Mouse (Mus musculus) embryonic fibroblast, embryonic 13.5 days (primary cell): ENCODE measurements around the gene C9. TPM values are rescaled to one million over a fixed set of nuclear protein-coding genes. Genes with fewer than 3 reads are reported as not detected.

Source experiments
- H3K27ac ChIP-seq: 2 replicates; pipeline ENCODE4 v1.5.1; 2012; ENCODE audit warnings: low read length, control low read depth, inconsistent platforms; ENCODE audit not compliant: insufficient read depth
- H3K4me1 ChIP-seq: 2 replicates; pipeline ENCODE4 v1.6.1; 2011; ENCODE audit warnings: low read length; ENCODE audit not compliant: control insufficient read depth, insufficient read depth
- H3K4me3 ChIP-seq: 2 replicates; pipeline ENCODE4 v1.5.1; 2011; ENCODE audit warnings: mild to moderate bottlenecking, control low read depth, low read length; ENCODE audit not compliant: insufficient read depth
- CTCF ChIP-seq: IDR thresholded peaks from 2 replicates; pipeline ENCODE4 v1.5.1; 2011; ENCODE audit warnings: mild to moderate bottlenecking, control low read depth, low read length, moderate library complexity, borderline replicate concordance; ENCODE audit not compliant: insufficient read depth
- POLR2A ChIP-seq: IDR thresholded peaks from 2 replicates; pipeline ENCODE4 v1.6.1; 2011; ENCODE audit warnings: low read depth, mild to moderate bottlenecking, control low read depth, low read length, moderate library complexity
- polyA plus RNA-seq: library from polyadenylated mRNA; stranded (reverse); fragments of >200 nt; gene quantifications from 2 replicates; pipeline ENCODE4 v1.2.4, GENCODE M21; 2011; ENCODE audit warnings: low read depth; ENCODE audit not compliant: missing spikeins, insufficient read length

C9 gene
- polyA plus RNA-seq, 1 experiment: not detected

DNA sequence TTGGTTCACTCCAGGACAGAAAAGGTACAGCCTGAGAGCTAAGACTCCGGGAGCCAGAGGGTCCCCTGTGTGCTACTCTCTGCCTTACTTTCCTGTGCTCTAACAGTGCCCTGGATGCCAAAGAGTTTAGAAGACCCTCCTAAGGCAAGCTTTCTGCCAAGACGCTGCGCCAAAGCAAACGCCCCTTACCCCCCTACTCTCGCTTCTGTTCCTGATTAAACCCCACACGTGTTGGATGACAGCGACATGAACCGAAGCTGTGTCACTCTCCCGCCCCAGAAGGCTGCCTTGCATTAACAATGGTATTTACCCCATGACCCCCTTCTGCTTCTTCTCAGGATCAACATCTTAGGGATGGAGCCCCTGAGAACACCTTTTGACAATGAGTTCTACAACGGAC lies 21.9 kb downstream of the C9 start:
- Histone ChIP-seq H3K4me3 (no peak overlapping the region), H3K4me1 (no peaks in the 10 kb centered on the region), H3K27ac (no peak overlapping the region)
- TF ChIP-seq CTCF: no peak
- no peak for TF ChIP-seq POLR2A

DNA sequence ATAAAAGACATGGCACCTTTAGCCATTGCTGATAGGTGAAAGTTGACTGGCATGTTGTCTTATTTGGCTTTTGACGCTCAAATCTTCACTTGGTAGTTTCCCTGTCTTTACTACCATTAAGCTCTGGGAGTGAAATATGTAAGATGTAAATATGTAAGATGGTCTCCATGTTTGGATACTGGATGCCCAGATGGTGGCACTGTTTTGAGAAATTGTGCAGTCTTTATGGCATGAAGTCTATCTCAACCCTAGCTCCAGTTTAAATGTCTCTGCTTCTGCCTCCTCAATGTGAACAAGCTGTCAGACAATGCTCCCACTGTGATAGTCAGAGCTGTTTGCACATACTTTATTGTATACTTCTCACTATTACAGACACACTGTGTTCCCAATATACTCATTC lies 23.7 kb downstream of the C9 start:
- no peak for TF ChIP-seq CTCF
- TF ChIP-seq POLR2A: no peak

DNA sequence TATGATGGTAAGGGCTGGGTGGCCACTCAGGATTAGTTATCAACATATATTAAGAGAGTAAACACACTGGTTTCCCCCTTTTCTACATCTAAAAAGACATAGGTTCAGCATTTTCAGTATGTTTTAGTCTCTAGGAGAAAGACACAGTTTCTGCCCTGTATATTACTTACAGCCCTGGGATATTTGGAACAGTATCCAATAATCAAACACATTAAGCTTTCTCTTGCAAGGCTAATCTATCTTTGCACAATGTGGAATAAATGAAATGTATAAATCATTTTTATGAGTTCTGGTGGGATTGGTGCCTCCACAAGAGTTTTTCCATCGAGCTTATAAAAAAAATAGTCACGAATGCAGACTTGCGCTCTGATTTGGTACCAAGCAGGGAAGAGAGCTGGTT lies 24.3 kb downstream of the C9 start:
- Histone ChIP-seq H3K4me1 (no peaks in the 10 kb centered on the region), H3K27ac (no peak overlapping the region), H3K4me3 (no peak overlapping the region)
- TF ChIP-seq POLR2A: no peak
- TF ChIP-seq CTCF: no peak

More for the DNA sequence above, 23.7 kb downstream of the C9 start:
- H3K4me1 ChIP-seq: no peaks in the 10 kb centered on the region
- no peak overlapping the region for H3K4me3 ChIP-seq
- no peak overlapping the region for H3K27ac ChIP-seq

DNA sequence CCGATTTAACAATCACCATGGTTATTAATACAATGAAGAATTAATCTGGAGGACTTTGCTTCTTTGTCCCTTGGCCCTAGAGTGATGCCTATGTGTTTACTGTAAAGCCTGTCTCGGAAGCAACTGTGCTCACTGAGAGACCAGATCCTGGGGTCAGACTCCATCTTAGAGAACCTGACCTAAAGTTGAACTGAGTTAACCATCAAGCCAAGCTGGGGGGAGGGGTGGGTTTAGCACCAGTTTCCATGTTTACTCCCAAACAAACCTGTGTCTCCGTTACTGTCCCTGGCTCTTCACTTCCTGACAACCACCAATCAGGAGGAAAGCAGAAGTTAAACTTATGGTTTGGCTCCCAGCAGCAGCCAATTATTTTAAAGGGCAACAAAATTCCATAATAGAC lies 38.4 kb downstream of the C9 start:
- Histone ChIP-seq H3K4me1 (no peaks in the 10 kb centered on the region), H3K27ac (no peak overlapping the region), H3K4me3 (no peak overlapping the region)
- no peak for TF ChIP-seq POLR2A
- no peak for TF ChIP-seq CTCF

DNA sequence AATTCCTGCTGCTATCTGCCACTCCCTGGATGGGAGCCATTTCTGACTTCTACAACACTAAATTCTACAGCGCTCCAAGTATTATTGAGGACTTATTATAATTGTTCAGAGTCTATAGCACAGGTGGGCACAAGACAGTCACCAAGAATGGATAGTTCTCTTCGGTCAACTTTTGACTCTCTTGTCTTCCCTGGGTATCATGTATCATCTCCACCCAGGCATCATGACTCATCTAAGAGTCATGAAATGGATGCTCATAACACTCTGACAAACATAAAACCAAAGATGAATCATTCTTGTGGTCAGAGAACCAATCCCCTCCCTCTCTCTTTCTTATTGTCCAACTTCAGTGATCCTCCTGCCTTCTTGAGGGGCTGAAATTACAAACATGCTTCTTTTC lies 47.3 kb downstream of the C9 start:
- TF ChIP-seq POLR2A: no peak
- no peak for TF ChIP-seq CTCF
- no peaks in the 10 kb centered on the region; the same call in 1 of the 2 replicates for H3K4me1 ChIP-seq
- H3K27ac ChIP-seq: peak overlapping the region; percentile 47; the same call in 1 of the 2 replicates
- H3K4me3 ChIP-seq: no peak overlapping the region

DNA sequence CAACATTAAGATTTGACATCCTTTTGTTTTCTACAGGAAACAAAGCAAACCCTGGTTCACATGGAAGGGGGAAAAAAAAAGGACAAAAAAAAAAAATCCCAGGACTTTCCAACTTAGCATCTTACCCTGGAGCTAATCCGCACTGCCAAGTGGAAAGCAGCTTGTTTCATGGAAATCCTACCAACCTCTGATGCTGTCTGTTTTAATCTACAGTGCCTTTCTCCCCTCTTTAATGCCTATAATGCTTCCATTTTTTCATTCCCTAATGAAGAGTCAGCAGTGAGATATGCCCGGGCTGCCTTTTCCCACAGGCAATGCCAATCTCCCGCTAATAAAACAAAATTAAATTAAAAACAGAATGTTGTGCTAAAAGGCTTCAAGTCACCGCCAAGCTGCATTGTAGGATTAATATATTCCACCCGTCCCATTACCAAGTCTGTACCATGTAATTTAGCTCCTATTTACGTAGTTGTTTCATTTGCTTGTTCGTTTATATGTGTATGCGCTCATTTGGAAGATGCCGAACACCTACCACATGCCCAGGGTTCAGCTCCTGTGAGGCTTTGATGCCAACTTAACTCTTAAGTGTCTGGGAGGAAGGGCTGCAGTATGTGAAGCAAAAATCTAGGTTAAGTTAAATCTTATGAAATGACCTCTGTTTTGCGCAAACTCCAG lies 53.4 kb downstream of the C9 start:
- Histone ChIP-seq H3K4me3 (no peak overlapping the region), H3K4me1 (no peaks in the 10 kb centered on the region), H3K27ac (no peak overlapping the region)
- TF ChIP-seq CTCF (no peak), POLR2A (no peak)

DNA sequence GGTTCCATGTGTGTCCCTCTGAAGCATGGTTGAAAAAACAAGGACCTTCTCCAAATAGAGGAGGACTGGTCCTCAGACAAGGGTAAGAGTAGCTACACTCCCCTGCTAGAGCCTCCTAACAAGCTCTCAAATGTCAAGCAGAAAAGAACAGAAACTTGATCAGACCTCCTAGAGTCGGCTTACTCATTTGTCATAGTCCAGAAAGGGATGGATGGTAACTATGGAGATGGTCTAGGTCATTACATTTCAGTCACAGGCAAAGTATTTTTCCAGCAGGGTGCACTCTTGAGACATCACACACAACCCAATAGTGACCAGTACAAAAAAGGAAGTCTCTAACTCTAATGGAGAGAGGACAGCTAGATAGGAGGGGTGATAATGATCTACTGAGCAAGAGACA lies 55.7 kb downstream of the C9 start:
- Histone ChIP-seq H3K4me1 (no peaks in the 10 kb centered on the region), H3K27ac (no peak overlapping the region), H3K4me3 (no peak overlapping the region)
- TF ChIP-seq CTCF: no peak
- no peak for TF ChIP-seq POLR2A

DNA sequence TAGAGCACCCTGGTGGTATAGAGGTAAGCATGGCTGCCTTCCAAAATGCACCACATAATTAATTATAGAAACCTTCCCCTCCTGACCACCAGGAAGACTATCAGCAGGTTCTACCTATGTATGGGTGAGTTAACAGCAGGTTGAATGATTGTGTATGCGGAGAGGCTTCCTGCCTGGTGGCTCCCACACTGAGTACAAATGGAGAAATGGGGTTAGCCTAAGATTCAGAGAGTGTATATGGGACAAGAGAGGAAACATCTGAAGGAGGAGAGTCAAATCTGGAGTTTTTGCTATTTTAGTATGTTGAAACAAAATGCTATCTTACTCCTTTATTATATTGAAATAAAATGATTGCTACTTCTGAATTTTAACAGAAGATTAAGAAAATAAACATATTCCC lies 72.4 kb downstream of the C9 start:
- TF ChIP-seq CTCF (no peak), POLR2A (no peak)
- Histone ChIP-seq H3K4me1 (no peaks in the 10 kb centered on the region), H3K27ac (no peak overlapping the region), H3K4me3 (no peak overlapping the region)

DNA sequence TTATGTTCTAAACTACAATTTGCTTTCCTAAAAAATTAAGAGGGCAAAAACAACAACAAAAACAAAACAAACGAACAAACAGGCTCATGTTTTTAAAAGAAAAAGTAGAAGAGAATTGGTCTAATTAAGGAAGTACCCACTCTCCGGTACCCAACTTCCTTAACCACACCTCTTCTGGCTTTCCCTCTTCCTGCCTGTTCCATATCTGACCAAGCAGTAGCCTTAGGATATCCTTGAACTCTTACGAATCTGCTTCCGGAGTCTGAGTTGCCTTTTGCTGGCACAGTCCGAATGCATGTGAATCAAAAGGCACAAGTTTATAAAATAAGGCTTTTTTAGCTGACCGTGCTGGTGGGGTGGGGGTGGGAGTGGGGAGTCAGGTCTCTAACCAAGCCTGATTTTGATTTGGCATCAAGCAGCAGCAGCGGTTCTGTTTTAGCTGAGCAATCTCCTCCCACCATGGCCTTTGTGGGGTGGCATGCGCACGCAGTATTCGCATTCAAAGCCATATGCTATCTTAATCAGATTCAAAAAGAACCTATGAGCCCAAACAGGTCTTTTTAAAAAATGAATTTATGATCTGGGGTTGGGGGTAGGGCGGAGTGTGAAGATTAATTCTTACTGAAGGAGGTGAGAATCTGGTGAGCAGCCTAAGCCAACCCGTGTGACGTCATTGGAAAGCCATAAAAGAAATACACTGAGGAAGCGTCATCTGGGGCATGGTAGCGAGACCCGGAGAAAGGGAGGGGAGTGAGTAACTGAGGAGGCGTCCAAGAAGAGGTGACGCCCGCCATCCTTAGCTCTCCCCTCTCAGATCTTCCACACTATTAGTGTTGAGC lies 74.5 kb downstream of the C9 start:
- H3K4me1 ChIP-seq: no peaks in the 10 kb centered on the region
- no peak for TF ChIP-seq CTCF
- TF ChIP-seq POLR2A: no peak
- H3K27ac ChIP-seq: no peak overlapping the region
- no peak overlapping the region for H3K4me3 ChIP-seq
